Mouse (Mus musculus) CH12.LX (cell line): ENCODE results near the gene Ptbp1.

Experiments
- CTCF ChIP-seq, 2 experiments: IDR thresholded peaks in 1 of 2; conservative IDR thresholded peaks in 1 of 2; 2 replicates each; pipeline ENCODE4 v1.5.1; 2011 to 2012; ENCODE audit warnings: low read depth in 2 of 2, low read length in 2 of 2, improper control_type of control experiment in 1 of 2, inconsistent platforms in 1 of 2, mild to moderate bottlenecking in 1 of 2, moderate library complexity in 1 of 2
- GABPA ChIP-seq: IDR thresholded peaks from 2 replicates; pipeline ENCODE4 v1.6.1; 2012; ENCODE audit warnings: low read depth, low read length, improper control_type of control experiment, inconsistent platforms; ENCODE audit not compliant: insufficient replicate concordance

DNA sequence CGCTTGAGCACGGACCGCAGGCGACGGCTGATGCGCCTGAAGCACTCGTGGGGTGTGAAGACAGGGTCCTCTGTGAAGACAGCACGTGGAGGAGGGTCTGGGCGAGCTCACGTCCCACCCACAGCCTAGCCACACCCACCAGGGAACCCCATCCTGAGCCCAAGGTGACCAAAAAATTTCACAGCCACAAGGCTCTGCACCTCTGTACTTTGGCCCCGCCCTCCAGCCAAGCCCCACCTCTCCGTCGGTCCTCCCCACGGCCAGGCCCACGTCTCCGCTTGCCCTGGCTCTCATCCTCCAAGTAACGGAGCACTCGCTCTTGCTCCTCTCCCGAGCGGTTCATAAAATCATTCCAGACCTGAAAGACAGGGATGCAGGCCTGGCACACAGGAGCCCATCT lies 58.2 kb downstream of the Ptbp1 start:
- TF ChIP-seq CTCF (conservative IDR thresholded peaks at IDR 0.05 in 1 of 2, IDR thresholded peaks at IDR 0.05 in 1 of 2; ENCODE audit: low read depth in 2 of 2, low read length in 2 of 2) (no peak), GABPA (no peak)
